Mouse (Mus musculus) ES-E14 (cell line): ENCODE data around the gene Zkscan2. TPM values are rescaled to one million over a fixed set of nuclear protein-coding genes. Genes with fewer than 3 reads are reported as not detected.

Experiments
- DNase-seq: peaks from one replicate; pipeline ENCODE4 v3.0.0-alpha.2; 2013; ENCODE audit warnings: low read depth, low spot score
- H3K27ac ChIP-seq: 2 replicates; pipeline ENCODE4 v1.5.1; 2012; ENCODE audit warnings: low read depth, mild to moderate bottlenecking, low read length, moderate library complexity, mixed read lengths; ENCODE audit not compliant: poor library complexity, insufficient read depth, severe bottlenecking
- H3K36me3 ChIP-seq: 2 replicates; pipeline ENCODE4 v1.6.1; 2012; ENCODE audit warnings: mild to moderate bottlenecking, low read length, moderate library complexity, mixed read lengths; ENCODE audit not compliant: control insufficient read depth, poor library complexity, insufficient read depth, severe bottlenecking
- H3K4me1 ChIP-seq, 2 experiments: fragments of 150-350 bp in 1 of 2; sonication (generic) in 1 of 2; 2 replicates each; pipeline ENCODE4 v1.6.1; 2012; ENCODE audit warnings: low read length in 2 of 2, mild to moderate bottlenecking in 1 of 2, mixed read lengths in 1 of 2; ENCODE audit not compliant: control insufficient read depth in 2 of 2, insufficient read depth in 2 of 2, poor library complexity in 1 of 2
- H3K4me3 ChIP-seq, 2 experiments: fragments of 150-350 bp in 1 of 2; sonication (generic) in 1 of 2; 2 replicates each; pipeline ENCODE4 v1.5.1; 2012; ENCODE audit warnings: low read length in 2 of 2, low read depth in 1 of 2, mild to moderate bottlenecking in 1 of 2, mixed read lengths in 1 of 2; ENCODE audit not compliant: insufficient read depth in 1 of 2, poor library complexity in 1 of 2, severe bottlenecking in 1 of 2
- H3K9ac ChIP-seq: 2 replicates; pipeline ENCODE4 v1.6.1; 2012; ENCODE audit warnings: low read depth, mild to moderate bottlenecking, low read length, mixed read lengths; ENCODE audit not compliant: poor library complexity, insufficient read depth, severe bottlenecking
- H3K9me3 ChIP-seq: fragments of 150-350 bp; sonication (generic); 2 replicates; pipeline ENCODE4 v1.6.1; 2012; ENCODE audit warnings: low read depth, mild to moderate bottlenecking, low read length; ENCODE audit not compliant: control insufficient read depth, insufficient read depth
- CHD2 ChIP-seq: IDR thresholded peaks from 2 replicates; pipeline ENCODE4 v1.6.1; 2014; ENCODE audit warnings: mild to moderate bottlenecking, low read depth, low read length, inconsistent platforms
- HCFC1 ChIP-seq: IDR thresholded peaks from 2 replicates; pipeline ENCODE4 v1.6.1; 2012; ENCODE audit warnings: low read length, inconsistent platforms, borderline replicate concordance; ENCODE audit not compliant: insufficient read depth
- MAFK ChIP-seq: IDR thresholded peaks from 2 replicates; pipeline ENCODE4 v1.6.1; 2014; ENCODE audit warnings: mild to moderate bottlenecking, low read depth, low read length, inconsistent platforms; ENCODE audit not compliant: insufficient read depth
- ZC3H11A ChIP-seq: IDR thresholded peaks from 2 replicates; pipeline ENCODE4 v1.6.1; 2012; ENCODE audit warnings: low read depth, mild to moderate bottlenecking, inconsistent platforms, low read length, borderline replicate concordance
- ZNF384 ChIP-seq: IDR thresholded peaks from 2 replicates; pipeline ENCODE4 v1.6.1; 2012; ENCODE audit warnings: low read depth, low read length, inconsistent platforms
- in situ Hi-C, 2 experiments: fragments of 600-800 bp; cut with MboI; formaldehyde crosslinking; loops; one replicate each; pipeline ENCODE4 v1.15.1; 2025; ENCODE audit warnings: low sequenced_read_pairs in 2 of 2, inconsistent platforms in 1 of 2; ENCODE audit not compliant: unreplicated experiment in 2 of 2
- total RNA-seq: library from RNA; depleted of rRNA; stranded (reverse); fragments of 300-350 nt; gene quantifications from 2 replicates; pipeline ENCODE4 v1.2.3, GENCODE M21; 2012; rRNA removed

The Zkscan2 gene
- 1.4 and 2.0 TPM in 2 replicates for total RNA-seq

DNA sequence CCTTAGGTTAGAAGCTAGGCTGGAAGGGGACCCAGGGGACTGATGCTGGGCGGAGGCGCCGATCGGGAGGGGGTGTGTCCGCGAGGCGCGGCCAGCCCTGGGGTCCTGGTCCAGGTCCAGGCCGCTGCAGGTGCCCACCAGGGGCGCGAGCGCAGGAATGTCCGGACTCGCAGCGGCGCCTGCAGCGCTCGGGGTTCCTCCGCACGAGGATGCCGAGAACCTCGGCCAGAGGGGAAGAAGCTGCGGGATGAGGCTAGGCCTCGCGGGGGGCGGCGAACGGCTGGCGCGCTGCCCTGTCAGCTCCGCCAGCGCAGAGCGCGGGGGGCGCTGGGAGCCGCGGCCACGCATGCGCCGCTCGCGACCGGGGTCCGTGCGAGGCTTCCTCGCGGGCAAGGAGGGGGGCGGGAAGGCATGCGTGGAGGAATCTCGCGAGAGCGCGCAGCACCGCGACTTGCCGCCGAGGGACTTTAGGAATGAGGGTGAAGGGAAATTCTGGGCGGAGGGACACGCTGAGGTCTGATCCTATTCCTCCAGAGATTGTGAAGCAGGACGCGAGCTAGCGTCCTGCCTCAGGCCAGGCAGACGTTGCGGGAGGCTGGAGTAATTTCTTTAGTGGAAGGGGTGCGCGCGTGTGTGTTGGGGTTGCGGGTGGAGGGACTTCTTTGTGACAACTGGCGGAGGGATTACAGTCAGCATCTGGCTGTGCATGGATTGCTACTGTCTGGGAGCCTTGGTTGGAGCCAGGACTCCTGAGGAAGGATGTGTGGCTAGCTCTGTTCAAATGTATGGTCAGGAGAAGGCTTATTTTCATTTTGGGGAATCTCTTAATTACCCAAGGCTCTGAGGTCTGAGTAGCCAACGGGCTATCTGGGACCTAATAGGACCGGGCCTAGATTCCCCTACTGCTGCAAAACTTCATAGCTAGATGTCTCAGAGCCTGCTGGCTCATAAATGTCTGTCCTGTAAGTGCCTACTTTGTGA is at the start of gene Zkscan2:
Zkscan2 (minus strand) TSS at position 211 of the 981 bp plus-strand sequence.
- Histone ChIP-seq H3K9ac (peak within 1 kb of the TSS; percentile 95), H3K4me3 (peak within 1 kb of the TSS; percentile 79 to 86), H3K36me3 (no peaks in the 10 kb centered on the region), H3K9me3 (no peaks in the 10 kb centered on the region), H3K4me1 (peaks cover 0 to 3% of the 10 kb centered on the region in 2 experiments; a peak in 1 of 4 replicates), H3K27ac (no peak within 1 kb of the TSS)
- peak; percentile 76 for DNase-seq
- in situ Hi-C loops = no loop called here
- TF ChIP-seq MAFK (no peak), CHD2 (peak; percentile 99), ZNF384 (no peak), ZC3H11A (no peak), HCFC1 (no peak)

- no peak for TF ChIP-seq ZNF384
- no peak for TF ChIP-seq ZC3H11A
- TF ChIP-seq MAFK = no peak
- no peak for TF ChIP-seq HCFC1
- TF ChIP-seq CHD2 = no peak
- Histone ChIP-seq H3K4me1 (no peaks in the 10 kb centered on the region), H3K36me3 (no peaks in the 10 kb centered on the region), H3K9ac (no peak overlapping the region), H3K4me3 (no peak overlapping the region), H3K9me3 (no peaks in the 10 kb centered on the region), H3K27ac (no peak overlapping the region)
- DNase-seq = no peak
- in situ Hi-C loops = no loop called here
These were observed 28.9 kb upstream of the Zkscan2 start for GRCm38 (mm10) chr7:123529190-123529589.

GRCm38 (mm10) chr7:123525761-123526160 is 25.5 kb upstream of the Zkscan2 start:
- in situ Hi-C loops = no loop called here

GRCm38 (mm10) chr7:123524218-123524861 is 24.1 kb upstream of the Zkscan2 start:
- Histone ChIP-seq H3K27ac (no peak overlapping the region), H3K9ac (no peak overlapping the region), H3K36me3 (no peaks in the 10 kb centered on the region), H3K9me3 (no peaks in the 10 kb centered on the region), H3K4me3 (no peak overlapping the region), H3K4me1 (no peaks in the 10 kb centered on the region)
- TF ChIP-seq MAFK (no peak), ZC3H11A (peak; percentile 84), CHD2 (no peak), ZNF384 (no peak)
- in situ Hi-C loops = no loop called here
- peak; percentile 51 for DNase-seq

More at GRCm38 (mm10) chr7:123525761-123526160, 25.5 kb upstream of the Zkscan2 start:
- Histone ChIP-seq H3K9ac (no peak overlapping the region), H3K27ac (no peak overlapping the region; the same call in 1 of the 2 replicates), H3K9me3 (no peaks in the 10 kb centered on the region), H3K4me1 (no peaks in the 10 kb centered on the region), H3K4me3 (no peak overlapping the region), H3K36me3 (no peaks in the 10 kb centered on the region)
- no peak for DNase-seq
- TF ChIP-seq ZNF384 = no peak
- no peak for TF ChIP-seq MAFK
- TF ChIP-seq HCFC1 = no peak
- no peak for TF ChIP-seq ZC3H11A
- TF ChIP-seq CHD2 = no peak
